9 mouse cellular contexts compared by ENCODE assay signal in the genomic region with DNA sequence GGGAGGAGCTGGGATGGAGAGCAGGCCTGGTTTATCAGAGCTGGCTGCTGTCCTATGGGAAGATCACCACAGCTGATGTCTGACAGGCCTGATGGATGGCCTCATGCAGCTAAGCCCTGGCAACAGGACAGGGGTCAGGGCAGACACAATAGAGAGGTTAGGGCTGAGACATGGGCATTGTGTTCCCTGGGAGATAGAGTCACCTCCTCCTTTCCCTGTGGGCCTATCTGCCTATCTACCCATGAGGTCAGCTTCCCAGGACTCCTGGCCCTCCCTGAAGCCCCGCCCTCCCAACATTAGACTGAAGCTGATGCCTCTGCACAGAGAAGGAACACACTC. TPM values are rescaled to one million over a fixed set of nuclear protein-coding genes. Genes with fewer than 3 reads are reported as not detected.
A peak's percentile ranks its signal among the peaks of the same experiment; 100 is the strongest.
DNase-seq lines count a peak whose midpoint lies in the region; ATAC-seq lines count a peak whose summit lies in the region.
"Had no signal": no experiment of that assay in that cellular context is flagged by ENCODE, and none has a peak within 500 bp of the region (broad histone marks: within the 10 kb centered on the region; RNA-seq: fewer than 3 reads in every experiment).

No protein-coding gene starts in this region.

- H3K36me3 ChIP-seq in forebrain, embryonic 11.5 days (ENCODE audit: control insufficient read depth, insufficient read depth, low read length), result no peaks in the 10 kb centered on the region
- H3K36me3 ChIP-seq in forebrain, embryonic 16.5 days (ENCODE audit: control insufficient read depth, insufficient read depth), result no peaks in the 10 kb centered on the region
- H3K36me3 ChIP-seq in midbrain, embryonic 11.5 days (ENCODE audit: control insufficient read depth, insufficient read depth, low read length), result no peaks in the 10 kb centered on the region
- no peaks in the 10 kb centered on the region for H3K36me3 ChIP-seq in midbrain, embryonic 14.5 days (ENCODE audit: control insufficient read depth, insufficient read depth, low read length)
- no peaks in the 10 kb centered on the region for H3K36me3 ChIP-seq in liver, embryonic 15.5 days (replicated peaks)

- H3K9me3 ChIP-seq in forebrain, embryonic 11.5 days (ENCODE audit: control insufficient read depth, low read length), result no peaks in the 10 kb centered on the region
- H3K9me3 ChIP-seq in forebrain, embryonic 16.5 days (ENCODE audit: control insufficient read depth, low read length), result no peaks in the 10 kb centered on the region
- H3K9me3 ChIP-seq in midbrain, embryonic 11.5 days (ENCODE audit: control insufficient read depth, low read length), result no peaks in the 10 kb centered on the region
- H3K9me3 ChIP-seq in midbrain, embryonic 14.5 days (ENCODE audit: control insufficient read depth, low read length), result no peaks in the 10 kb centered on the region
- no peaks in the 10 kb centered on the region for H3K9me3 ChIP-seq in liver, embryonic 15.5 days (replicated peaks)

- 70% methylated on average over 1 of the region's 1 CpGs for WGBS in forebrain, embryonic 11.5 days
- 57% methylated on average over 1 of the region's 1 CpGs for WGBS in forebrain, embryonic 16.5 days
- WGBS in midbrain, embryonic 11.5 days, result 20% methylated on average over 1 of the region's 1 CpGs
- WGBS in midbrain, embryonic 14.5 days, result 11% methylated on average over 1 of the region's 1 CpGs
- WGBS in liver, embryonic 15.5 days (ENCODE audit: insufficient replicate concordance), result 56% methylated on average over 1 of the region's 1 CpGs

- intact Hi-C loops in gastrocnemius, postnatal 14 days (cut with DNase I; ENCODE audit: low total_unique reads), result loop anchor here (10.0 kb wide), 1 partner anchor 111 kb away; a partner anchor contains a TSS

- H3K4me2 ChIP-seq in forebrain, embryonic 11.5 days (ENCODE audit: low read depth, low read length, severe bottlenecking), result no peak overlapping the region
- H3K4me2 ChIP-seq in forebrain, embryonic 16.5 days (ENCODE audit: low read length), result no peak overlapping the region
- H3K4me2 ChIP-seq in midbrain, embryonic 11.5 days, result no peak overlapping the region
- no peak overlapping the region for H3K4me2 ChIP-seq in midbrain, embryonic 14.5 days (ENCODE audit: low read length)
- H3K4me2 ChIP-seq in liver, embryonic 15.5 days, result no peak overlapping the region

- H3K4me3 ChIP-seq in forebrain, embryonic 11.5 days (ENCODE audit: low read depth, low read length), result no peak overlapping the region
- no peak overlapping the region for H3K4me3 ChIP-seq in forebrain, embryonic 16.5 days (replicated peaks; ENCODE audit: low read length)
- no peak overlapping the region for H3K4me3 ChIP-seq in midbrain, embryonic 11.5 days (ENCODE audit: low read depth, low read length)
- no peak overlapping the region for H3K4me3 ChIP-seq in midbrain, embryonic 14.5 days (replicated peaks; ENCODE audit: low read depth, low read length)
- H3K4me3 ChIP-seq in liver, embryonic 15.5 days (replicated peaks), result no peak overlapping the region

- no peak overlapping the region for H3K27ac ChIP-seq in forebrain, embryonic 11.5 days (ENCODE audit: low read depth, low read length)
- H3K27ac ChIP-seq in forebrain, embryonic 16.5 days (ENCODE audit: low read length), result no peak overlapping the region
- H3K27ac ChIP-seq in midbrain, embryonic 11.5 days (ENCODE audit: low read depth, low read length), result peak overlapping the region; percentile 41; the same call in 1 of the 2 replicates
- H3K27ac ChIP-seq in midbrain, embryonic 14.5 days (replicated peaks; ENCODE audit: low read depth, low read length), result no peak overlapping the region
- no peak overlapping the region for H3K27ac ChIP-seq in liver, embryonic 15.5 days (replicated peaks)

- no peak for ATAC-seq in forebrain, embryonic 11.5 days (replicated peaks; ENCODE audit: low FRiP score)
- no peak for ATAC-seq in forebrain, embryonic 16.5 days
- peak; percentile 68 for ATAC-seq in midbrain, embryonic 11.5 days (ENCODE audit: low FRiP score)
- no peak for ATAC-seq in midbrain, embryonic 14.5 days (ENCODE audit: low FRiP score, low TSS enrichment)
- 0 out of 2 replicates have a peak, but pooled peaks have one; percentile 19 for ATAC-seq in liver, embryonic 15.5 days (ENCODE audit: insufficient read depth)

- no peak for DNase-seq in forebrain, embryonic 11.5 days (ENCODE audit: low spot score)
- DNase-seq in midbrain, embryonic 11.5 days (ENCODE audit: low spot score, missing footprints), result peak; percentile 89
- DNase-seq in midbrain, embryonic 14.5 days, result no peak
- no peak for DNase-seq in gastrocnemius, postnatal 14 days
- DNase-seq in spleen, postnatal 36 days (ENCODE audit: low spot score in 2 of 2), result no peak
- no peak for DNase-seq in cerebellum, adult 11 months
- DNase-seq: cerebellum, adult 9-10 months had no signal

- H3K4me1 ChIP-seq in forebrain, embryonic 11.5 days (replicated peaks; ENCODE audit: control insufficient read depth, insufficient read depth, low read length), result 0 out of 2 replicates have a peak, but pooled peaks cover 2% of the 10 kb centered on the region
- no peaks in the 10 kb centered on the region; the same call in 1 of the 2 replicates for H3K4me1 ChIP-seq in forebrain, embryonic 16.5 days (replicated peaks; ENCODE audit: control insufficient read depth, insufficient read depth, low read length)
- peaks cover 10% of the 10 kb centered on the region for H3K4me1 ChIP-seq in midbrain, embryonic 11.5 days (ENCODE audit: control insufficient read depth, insufficient read depth, low read length)
- H3K4me1 ChIP-seq in midbrain, embryonic 14.5 days (ENCODE audit: control insufficient read depth, insufficient read depth, low read length), result no peaks in the 10 kb centered on the region
- 0 out of 2 replicates have a peak, but pooled peaks cover 6% of the 10 kb centered on the region for H3K4me1 ChIP-seq in liver, embryonic 15.5 days (replicated peaks)

- H3K27me3 ChIP-seq in forebrain, embryonic 11.5 days (ENCODE audit: control insufficient read depth, insufficient read depth, low read length), result no peaks in the 10 kb centered on the region
- H3K27me3 ChIP-seq in forebrain, embryonic 16.5 days (replicated peaks; ENCODE audit: control insufficient read depth, insufficient read depth, low read length), result no peaks in the 10 kb centered on the region
- H3K27me3 ChIP-seq in midbrain, embryonic 11.5 days (ENCODE audit: control insufficient read depth, insufficient read depth, low read length), result no peaks in the 10 kb centered on the region
- no peaks in the 10 kb centered on the region for H3K27me3 ChIP-seq in midbrain, embryonic 14.5 days (ENCODE audit: control insufficient read depth, insufficient read depth, low read length)
- H3K27me3 ChIP-seq in liver, embryonic 15.5 days, result no peaks in the 10 kb centered on the region

- H3K9ac ChIP-seq in forebrain, embryonic 11.5 days (ENCODE audit: low read length), result peak overlapping the region; percentile 1; the same call in 1 of the 2 replicates
- no peak overlapping the region for H3K9ac ChIP-seq in forebrain, embryonic 16.5 days (replicated peaks; ENCODE audit: low read depth, low read length)
- 0 out of 2 replicates have a peak overlapping the region, but pooled peaks have one; percentile 6 for H3K9ac ChIP-seq in midbrain, embryonic 11.5 days (ENCODE audit: low read length)
- no peak overlapping the region for H3K9ac ChIP-seq in midbrain, embryonic 14.5 days (replicated peaks; ENCODE audit: low read length)
- H3K9ac ChIP-seq in liver, embryonic 15.5 days, result no peak overlapping the region

RNA-seq across cellular contexts. Expression of a gene that starts 13.5 kb away (rescaled TPM):
- 13.6 and 14.2 TPM in 2 replicates for polyA plus RNA-seq in forebrain, embryonic 11.5 days (2014; fragmentation: Nextera tagmentation; extraction: Ambion mirVana)
- 17.1 and 20.0 TPM in 2 replicates for polyA plus RNA-seq in forebrain, embryonic 16.5 days (2015; fragmentation: Nextera tagmentation; extraction: Ambion mirVana)
- polyA plus RNA-seq in midbrain, embryonic 11.5 days (2014; fragmentation: Nextera tagmentation; extraction: Ambion mirVana), result 9.3 and 10.0 TPM in 2 replicates
- 23.6 and 25.0 TPM in 2 replicates for polyA plus RNA-seq in midbrain, embryonic 14.5 days (2014; fragmentation: Nextera tagmentation; extraction: Ambion mirVana)
- polyA plus RNA-seq in liver, embryonic 15.5 days (2015; fragmentation: Nextera tagmentation; extraction: Ambion mirVana), result 1.5 and 1.7 TPM in 2 replicates
- total RNA-seq in gastrocnemius, postnatal 14 days (2021), result 1 to 10 TPM; 1.9 to 2.3 TPM

RNA-seq across cellular contexts. Expression of a gene that starts 57.2 kb away (rescaled TPM):
- polyA plus RNA-seq in forebrain, embryonic 11.5 days (2014; fragmentation: Nextera tagmentation; extraction: Ambion mirVana), result 50.5 and 55.3 TPM in 2 replicates
- polyA plus RNA-seq in forebrain, embryonic 16.5 days (2015; fragmentation: Nextera tagmentation; extraction: Ambion mirVana), result 32.2 and 32.3 TPM in 2 replicates
- 34.4 and 34.7 TPM in 2 replicates for polyA plus RNA-seq in midbrain, embryonic 11.5 days (2014; fragmentation: Nextera tagmentation; extraction: Ambion mirVana)
- polyA plus RNA-seq in midbrain, embryonic 14.5 days (2014; fragmentation: Nextera tagmentation; extraction: Ambion mirVana), result 32.3 and 35.0 TPM in 2 replicates
- polyA plus RNA-seq in liver, embryonic 15.5 days (2015; fragmentation: Nextera tagmentation; extraction: Ambion mirVana), result 9.2 and 9.9 TPM in 2 replicates
- total RNA-seq in gastrocnemius, postnatal 14 days (2021), result 10 to 100 TPM; 15.7 to 17.7 TPM

Comparison
In these comparisons a context has a peak if more than half of its experiments do, and no peak if none do; other contexts are left out.
1. ATAC-seq: peak in midbrain, embryonic 11.5 days (single experiment) and liver, embryonic 15.5 days (single experiment); none in forebrain, embryonic 11.5 days (single experiment), forebrain, embryonic 16.5 days (single experiment) and midbrain, embryonic 14.5 days (single experiment).
2. H3K9ac ChIP-seq: peak in forebrain, embryonic 11.5 days (single experiment) and midbrain, embryonic 11.5 days (single experiment); none in forebrain, embryonic 16.5 days (single experiment), midbrain, embryonic 14.5 days (single experiment) and liver, embryonic 15.5 days (single experiment).